Mouse (Mus musculus) myocyte (in vitro differentiated cells): ENCODE results near the gene Slc30a7.

Source experiments
- MYOD1 ChIP-seq, 3 experiments: IDR thresholded peaks; one replicate each; pipeline ENCODE4 v1.6.1; 2011; ENCODE audit warnings: control low read depth in 2 of 3, low read depth in 2 of 3, mild to moderate bottlenecking in 2 of 3, moderate library complexity in 1 of 3; ENCODE audit not compliant: insufficient read length in 2 of 3, control insufficient read depth in 1 of 3
- POLR2A ChIP-seq: IDR thresholded peaks from one replicate; pipeline ENCODE4 v1.6.1; 2011; ENCODE audit warnings: low read depth, mild to moderate bottlenecking, control low read depth, moderate library complexity; ENCODE audit not compliant: insufficient read length
- POLR2AphosphoS2 ChIP-seq: IDR thresholded peaks from one replicate; pipeline ENCODE4 v1.6.1; 2011; ENCODE audit warnings: low read depth, control low read depth; ENCODE audit not compliant: insufficient read length
- REST ChIP-seq: IDR thresholded peaks from one replicate; pipeline ENCODE4 v1.6.1; 2011; ENCODE audit warnings: mild to moderate bottlenecking, control low read depth, moderate library complexity; ENCODE audit not compliant: insufficient read depth, insufficient read length
- USF1 ChIP-seq: IDR thresholded peaks from one replicate; pipeline ENCODE4 v1.6.1; 2011; ENCODE audit warnings: low read depth, mild to moderate bottlenecking, control low read depth, moderate library complexity

- no peak for TF ChIP-seq POLR2A
- TF ChIP-seq USF1: no peak
- no peak for TF ChIP-seq MYOD1 (IDR thresholded peaks at IDR 0.05; ENCODE audit: control insufficient read depth in 1 of 3, insufficient read length in 2 of 3, low read depth in 2 of 3)
- no peak for TF ChIP-seq POLR2AphosphoS2
- no peak for TF ChIP-seq REST
These were observed 7.7 kb upstream of the Slc30a7 start for GRCm38 (mm10) chr3:116014901-116015300.
